In the genomic region with DNA sequence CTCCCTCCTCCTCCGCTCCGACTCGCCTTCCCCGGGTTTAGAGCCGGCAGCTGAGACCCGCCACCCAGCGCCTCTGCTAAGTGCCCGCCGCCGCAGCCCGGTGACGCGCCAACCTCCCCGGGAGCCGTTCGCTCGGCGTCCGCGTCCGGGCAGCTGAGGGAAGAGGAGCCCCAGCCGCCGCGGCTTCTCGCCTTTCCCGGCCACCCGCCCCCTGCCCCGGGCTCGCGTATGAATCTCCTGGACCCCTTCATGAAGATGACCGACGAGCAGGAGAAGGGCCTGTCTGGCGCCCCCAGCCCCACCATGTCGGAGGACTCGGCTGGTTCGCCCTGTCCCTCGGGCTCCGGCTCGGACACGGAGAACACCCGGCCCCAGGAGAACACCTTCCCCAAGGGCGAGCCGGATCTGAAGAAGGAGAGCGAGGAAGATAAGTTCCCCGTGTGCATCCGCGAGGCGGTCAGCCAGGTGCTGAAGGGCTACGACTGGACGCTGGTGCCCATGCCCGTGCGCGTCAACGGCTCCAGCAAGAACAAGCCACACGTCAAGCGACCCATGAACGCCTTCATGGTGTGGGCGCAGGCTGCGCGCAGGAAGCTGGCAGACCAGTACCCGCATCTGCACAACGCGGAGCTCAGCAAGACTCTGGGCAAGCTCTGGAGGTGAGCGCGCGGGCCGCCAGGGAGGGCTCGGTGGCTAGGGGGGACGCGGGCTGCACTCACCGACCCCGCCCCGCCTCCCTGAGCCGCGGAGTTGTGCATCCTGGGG, we compare ENCODE assay signal across 8 mouse cellular contexts. TPM values are rescaled to one million over a fixed set of nuclear protein-coding genes. Genes with fewer than 3 reads are reported as not detected.
DNase-seq lines count a peak whose midpoint lies in the region; ATAC-seq and TF ChIP-seq lines count a peak whose summit lies in the region.

No protein-coding gene starts in this region.

- 2% methylated on average over 75 of the region's 75 CpGs for WGBS in forebrain, postnatal 0 days
- WGBS in intestine, postnatal 0 days = under 1% methylated on average over 75 of the region's 75 CpGs
- 1% methylated on average over 75 of the region's 75 CpGs for WGBS in liver, embryonic 16.5 days (ENCODE audit: insufficient replicate concordance)

- no peaks in the 10 kb centered on the region; the same call in 1 of the 2 replicates for H3K4me1 ChIP-seq in forebrain, postnatal 0 days (ENCODE audit: insufficient read depth)
- peaks cover 3% of the 10 kb centered on the region; the same call in 1 of the 2 replicates for H3K4me1 ChIP-seq in intestine, postnatal 0 days (replicated peaks; ENCODE audit: control insufficient read depth, insufficient read depth, low read length)
- H3K4me1 ChIP-seq in liver, embryonic 16.5 days (ENCODE audit: control insufficient read depth, low read depth, low read length) = no peaks in the 10 kb centered on the region; the same call in 1 of the 2 replicates

- H3K9me3 ChIP-seq in forebrain, postnatal 0 days (ENCODE audit: low read length) = no peaks in the 10 kb centered on the region
- no peaks in the 10 kb centered on the region for H3K9me3 ChIP-seq in intestine, postnatal 0 days (ENCODE audit: control insufficient read depth)
- no peaks in the 10 kb centered on the region for H3K9me3 ChIP-seq in liver, embryonic 16.5 days (replicated peaks; ENCODE audit: control insufficient read depth, low read length)

- peak overlapping the region; percentile 47 for H3K27ac ChIP-seq in forebrain, postnatal 0 days (ENCODE audit: low read depth, low read length)
- H3K27ac ChIP-seq in intestine, postnatal 0 days (ENCODE audit: low read depth, low read length) = peak overlapping the region; percentile 65
- H3K27ac ChIP-seq in liver, embryonic 16.5 days (ENCODE audit: low read length) = no peak overlapping the region

- H3K36me3 ChIP-seq in forebrain, postnatal 0 days (ENCODE audit: insufficient read depth) = no peaks in the 10 kb centered on the region
- H3K36me3 ChIP-seq in intestine, postnatal 0 days (ENCODE audit: control insufficient read depth, insufficient read depth) = no peaks in the 10 kb centered on the region; the same call in 1 of the 2 replicates
- no peaks in the 10 kb centered on the region for H3K36me3 ChIP-seq in liver, embryonic 16.5 days (ENCODE audit: control insufficient read depth, insufficient read depth)

- peak overlapping the region; percentile 57 for H3K4me3 ChIP-seq in forebrain, postnatal 0 days (ENCODE audit: low read depth, low read length)
- peak overlapping the region; percentile 78 for H3K4me3 ChIP-seq in intestine, postnatal 0 days (ENCODE audit: low read depth, low read length)
- peak overlapping the region; percentile 51 for H3K4me3 ChIP-seq in liver, embryonic 16.5 days (ENCODE audit: low read depth, low read length)

- H3K4me2 ChIP-seq in forebrain, postnatal 0 days (ENCODE audit: low read depth) = peak overlapping the region; percentile 94
- peak overlapping the region; percentile 84 for H3K4me2 ChIP-seq in intestine, postnatal 0 days (replicated peaks; ENCODE audit: low read depth)
- peak overlapping the region; percentile 60 for H3K4me2 ChIP-seq in liver, embryonic 16.5 days (ENCODE audit: low read depth, low read length)

- peak; percentile 28 for ATAC-seq in forebrain, postnatal 0 days
- ATAC-seq in intestine, postnatal 0 days = peak; percentile 38
- ATAC-seq in liver, embryonic 16.5 days (ENCODE audit: low read depth) = peak; percentile 21; the same call in 1 of the 2 replicates

- DNase-seq in kidney, adult 18-20 months = peak; percentile 34
- DNase-seq in kidney, adult 11 months = no peak
- peak; percentile 32 for DNase-seq in adipocyte (ENCODE audit: low spot score)
- DNase-seq in forebrain, postnatal 0 days = peak; percentile 54
- peak; percentile 39 to 66 for DNase-seq in right cerebral cortex, adult 2 months (ENCODE audit: low spot score in 2 of 2)
- no peak for DNase-seq in cerebellum, adult 11 months

- H3K27me3 ChIP-seq in forebrain, postnatal 0 days (ENCODE audit: insufficient read depth, low read length) = no peaks in the 10 kb centered on the region; the same call in none of the 2 replicates
- peaks cover 18% of the 10 kb centered on the region for H3K27me3 ChIP-seq in intestine, postnatal 0 days (replicated peaks; ENCODE audit: control insufficient read depth, insufficient read depth, low read length)
- H3K27me3 ChIP-seq in liver, embryonic 16.5 days (ENCODE audit: control insufficient read depth, insufficient read depth, low read depth, low read length) = peaks cover 76% of the 10 kb centered on the region

- peak overlapping the region; percentile 55 for H3K9ac ChIP-seq in forebrain, postnatal 0 days
- H3K9ac ChIP-seq in intestine, postnatal 0 days (ENCODE audit: low read depth, low read length) = peak overlapping the region; percentile 66
- no peak overlapping the region for H3K9ac ChIP-seq in liver, embryonic 16.5 days (ENCODE audit: low read depth, low read length)

- no peak for TF ChIP-seq CTCF in forebrain, postnatal 0 days (IDR thresholded peaks at IDR 0.05; ENCODE audit: low read depth)
- TF ChIP-seq CTCF in intestine, postnatal 0 days (IDR thresholded peaks at IDR 0.05; ENCODE audit: low read depth) = no peak

RNA-seq across cellular contexts. Expression of gene Sox9, which starts 0.5 kb away (rescaled TPM):
- 5.8 and 6.1 TPM in 2 replicates for total RNA-seq in forebrain, postnatal 0 days (2014; rRNA removed)
- polyA plus RNA-seq in forebrain, postnatal 0 days (2015; fragmentation: Nextera tagmentation; extraction: Ambion mirVana) = 29.8 and 46.6 TPM in 2 replicates
- 15.9 and 16.6 TPM in 2 replicates for polyA plus RNA-seq in intestine, postnatal 0 days (2015; fragmentation: Nextera tagmentation; extraction: Ambion mirVana)
- 1.1 and 1.4 TPM in 2 replicates for polyA plus RNA-seq in liver, embryonic 16.5 days (2015; fragmentation: Nextera tagmentation; extraction: Ambion mirVana)

Comparison
In these comparisons a context has a peak if more than half of its experiments do, and no peak if none do; other contexts are left out.
1. DNase-seq: peak in kidney, adult 18-20 months (single experiment), adipocyte (single experiment), forebrain, postnatal 0 days (single experiment) and right cerebral cortex, adult 2 months (2 of 2); none in kidney, adult 11 months (single experiment) and cerebellum, adult 11 months (single experiment).
2. Peak in every context shown above with its lines, with median percentiles within 50 percentile points of each other: ATAC-seq, H3K4me2 ChIP-seq and H3K4me3 ChIP-seq.